In genomic region chr7:30417856-30418255, GRCm38 (mm10) we compare ENCODE assay signal across 11 mouse cellular contexts. TPM values are rescaled to one million over a fixed set of nuclear protein-coding genes. Genes with fewer than 3 reads are reported as not detected.
DNase-seq lines count a peak whose midpoint lies in the region; ATAC-seq lines count a peak whose summit lies in the region.
"Had no signal": no experiment of that assay in that cellular context is flagged by ENCODE, and none has a peak within 500 bp of the region (broad histone marks: within the 10 kb centered on the region; RNA-seq: fewer than 3 reads in every experiment).

No protein-coding gene starts in this region.

- H3K4me3 ChIP-seq in limb, embryonic 10.5 days: no peak overlapping the region
- H3K4me3 ChIP-seq: lung, embryonic 15.5 days had no signal

- WGBS in limb, embryonic 10.5 days: 71% methylated on average over 9 of the region's 9 CpGs

- H3K27ac ChIP-seq in limb, embryonic 10.5 days: no peak overlapping the region
- H3K27ac ChIP-seq: lung, embryonic 15.5 days had no signal

- H3K4me1 ChIP-seq in limb, embryonic 10.5 days: peaks cover 17% of the 10 kb centered on the region

- no peaks in the 10 kb centered on the region; the same call in 1 of the 2 replicates for H3K9me3 ChIP-seq in limb, embryonic 10.5 days (replicated peaks)
- H3K9me3 ChIP-seq: lung, embryonic 15.5 days had no signal

- DNase-seq in cerebellum, adult 11-12 months: peak; percentile 23
- no peak for DNase-seq in cerebellum, postnatal 14 days
- DNase-seq in thymus, postnatal 36 days: peak; percentile 49 to 65
- DNase-seq in frontal cortex, postnatal 36 days (ENCODE audit: low spot score in 2 of 2): no peak
- DNase-seq in kidney, adult 11 months: no peak
- DNase-seq in limb, embryonic 10.5 days (ENCODE audit: low spot score): no peak

- H3K36me3 ChIP-seq in limb, embryonic 10.5 days: no peaks in the 10 kb centered on the region
- H3K36me3 ChIP-seq: lung, embryonic 15.5 days had no signal

- peaks cover 36% of the 10 kb centered on the region for H3K27me3 ChIP-seq in limb, embryonic 10.5 days (ENCODE audit: low read depth, poor library complexity, severe bottlenecking)
- H3K27me3 ChIP-seq: lung, embryonic 15.5 days had no signal

- peak; percentile 28 for ATAC-seq in granulocyte monocyte progenitor cell, adult 5-6 weeks (replicated peaks; ENCODE audit: poor library complexity, severe bottlenecking)
- ATAC-seq in megakaryocyte progenitor cell, adult 5-6 weeks (replicated peaks; ENCODE audit: poor library complexity): peak; percentile 20
- ATAC-seq: midbrain, embryonic 16.5 days had no signal

RNA-seq across cellular contexts. Expression of gene Hcst, which starts 1.8 kb away (rescaled TPM):
- total RNA-seq in granulocyte monocyte progenitor cell, adult 5-6 weeks (2014; fragmentation: Nextera tagmentation): 64.6 and 70.7 TPM in 2 replicates
- 9.0 and 31.6 TPM in 2 replicates for total RNA-seq in granulocyte monocyte progenitor cell, adult 5-6 weeks (2017)
- total RNA-seq in megakaryocyte progenitor cell, adult 5-6 weeks (2015): 28.1 and 30.3 TPM in 2 replicates
- 10.0 and 12.7 TPM in 2 replicates for total RNA-seq in megakaryocyte progenitor cell, adult 5-6 weeks (2017)
- not detected in 2 replicates for polyA plus RNA-seq in limb, embryonic 10.5 days (2016; fragmentation: Nextera tagmentation; extraction: Ambion mirVana)
- total RNA-seq: gastrocnemius, adult 18-20 months had no signal
- polyA plus RNA-seq: midbrain, embryonic 16.5 days had no signal

RNA-seq across cellular contexts. Expression of gene Nfkbid, which starts 3.7 kb away (rescaled TPM):
- 16.0 and 16.3 TPM in 2 replicates for total RNA-seq in granulocyte monocyte progenitor cell, adult 5-6 weeks (2014; fragmentation: Nextera tagmentation)
- 6.8 and 15.1 TPM in 2 replicates for total RNA-seq in granulocyte monocyte progenitor cell, adult 5-6 weeks (2017)
- 14.1 and 24.0 TPM in 2 replicates for total RNA-seq in megakaryocyte progenitor cell, adult 5-6 weeks (2015)
- total RNA-seq in megakaryocyte progenitor cell, adult 5-6 weeks (2017): 5.3 and 13.7 TPM in 2 replicates
- polyA plus RNA-seq in limb, embryonic 10.5 days (2016; fragmentation: Nextera tagmentation; extraction: Ambion mirVana): 0.55 and 1.2 TPM in 2 replicates

RNA-seq across cellular contexts. Expression of gene Tyrobp, which starts 4.3 kb away (rescaled TPM):
- total RNA-seq in granulocyte monocyte progenitor cell, adult 5-6 weeks (2014; fragmentation: Nextera tagmentation): 665 and 703 TPM in 2 replicates
- total RNA-seq in granulocyte monocyte progenitor cell, adult 5-6 weeks (2017): 270 and 287 TPM in 2 replicates
- 406 and 473 TPM in 2 replicates for total RNA-seq in megakaryocyte progenitor cell, adult 5-6 weeks (2015)
- total RNA-seq in megakaryocyte progenitor cell, adult 5-6 weeks (2017): 229 and 322 TPM in 2 replicates
- 7.6 and 8.6 TPM in 2 replicates for polyA plus RNA-seq in limb, embryonic 10.5 days (2016; fragmentation: Nextera tagmentation; extraction: Ambion mirVana)

RNA-seq across cellular contexts. Expression of gene Aplp1, which starts 27.5 kb away (rescaled TPM):
- not detected in 2 replicates for total RNA-seq in granulocyte monocyte progenitor cell, adult 5-6 weeks (2014; fragmentation: Nextera tagmentation)
- total RNA-seq in granulocyte monocyte progenitor cell, adult 5-6 weeks (2017): not detected in 2 replicates
- total RNA-seq in megakaryocyte progenitor cell, adult 5-6 weeks (2015): not detected in 2 replicates
- total RNA-seq in megakaryocyte progenitor cell, adult 5-6 weeks (2017): not detected in 2 replicates
- 8.4 and 13.4 TPM in 2 replicates for polyA plus RNA-seq in limb, embryonic 10.5 days (2016; fragmentation: Nextera tagmentation; extraction: Ambion mirVana)

RNA-seq across cellular contexts. Expression of gene Kirrel2, which starts 39.6 kb away (rescaled TPM):
- total RNA-seq in granulocyte monocyte progenitor cell, adult 5-6 weeks (2014; fragmentation: Nextera tagmentation): not detected in 2 replicates
- total RNA-seq in granulocyte monocyte progenitor cell, adult 5-6 weeks (2017): not detected in 2 replicates
- not detected in 2 replicates for total RNA-seq in megakaryocyte progenitor cell, adult 5-6 weeks (2015)
- not detected in 2 replicates for total RNA-seq in megakaryocyte progenitor cell, adult 5-6 weeks (2017)
- not detected in 2 replicates for polyA plus RNA-seq in limb, embryonic 10.5 days (2016; fragmentation: Nextera tagmentation; extraction: Ambion mirVana)
- total RNA-seq: gastrocnemius, adult 18-20 months had no signal
- polyA plus RNA-seq: lung, embryonic 15.5 days had no signal

Comparison
In these comparisons a context has a peak if more than half of its experiments do, and no peak if none do; other contexts are left out.
1. DNase-seq: peak in cerebellum, adult 11-12 months (single experiment) and thymus, postnatal 36 days (2 of 2); none in cerebellum, postnatal 14 days (0 of 2), frontal cortex, postnatal 36 days (0 of 2), kidney, adult 11 months (single experiment) and limb, embryonic 10.5 days (single experiment).